Mouse (Mus musculus) layer of hippocampus, adult 2 months (tissue): ENCODE measurements around the gene Wnk4. TPM values are rescaled to one million over a fixed set of nuclear protein-coding genes. Genes with fewer than 3 reads are reported as not detected.

Experiments
- DNase-seq, 2 experiments: peaks; one replicate each; pipeline ENCODE4 v3.0.0; 2022; ENCODE audit warnings: low spot score in 2 of 2
- H3K27ac ChIP-seq: fragments of 200-600 bp; 2 replicates; pipeline ENCODE4 v1.8.1; 2022
- H3K4me3 ChIP-seq: fragments of 200-600 bp; 2 replicates; pipeline ENCODE4 v1.8.1; 2022; ENCODE audit warnings: mild to moderate bottlenecking
- CTCF ChIP-seq: fragments of 200-600 bp; conservative IDR thresholded peaks from 2 replicates; pipeline ENCODE4 v1.8.1; 2022; ENCODE audit warnings: antibody characterized with exemption, mild to moderate bottlenecking, moderate library complexity
- total RNA-seq, 2 experiments: library from RNA; stranded (reverse); gene quantifications; 2 replicates each; pipeline ENCODE4 v1.2.3; 2021

Gene Wnk4
- total RNA-seq, 2 experiments from 2014 or later = 11.3 to 11.4 TPM

DNA sequence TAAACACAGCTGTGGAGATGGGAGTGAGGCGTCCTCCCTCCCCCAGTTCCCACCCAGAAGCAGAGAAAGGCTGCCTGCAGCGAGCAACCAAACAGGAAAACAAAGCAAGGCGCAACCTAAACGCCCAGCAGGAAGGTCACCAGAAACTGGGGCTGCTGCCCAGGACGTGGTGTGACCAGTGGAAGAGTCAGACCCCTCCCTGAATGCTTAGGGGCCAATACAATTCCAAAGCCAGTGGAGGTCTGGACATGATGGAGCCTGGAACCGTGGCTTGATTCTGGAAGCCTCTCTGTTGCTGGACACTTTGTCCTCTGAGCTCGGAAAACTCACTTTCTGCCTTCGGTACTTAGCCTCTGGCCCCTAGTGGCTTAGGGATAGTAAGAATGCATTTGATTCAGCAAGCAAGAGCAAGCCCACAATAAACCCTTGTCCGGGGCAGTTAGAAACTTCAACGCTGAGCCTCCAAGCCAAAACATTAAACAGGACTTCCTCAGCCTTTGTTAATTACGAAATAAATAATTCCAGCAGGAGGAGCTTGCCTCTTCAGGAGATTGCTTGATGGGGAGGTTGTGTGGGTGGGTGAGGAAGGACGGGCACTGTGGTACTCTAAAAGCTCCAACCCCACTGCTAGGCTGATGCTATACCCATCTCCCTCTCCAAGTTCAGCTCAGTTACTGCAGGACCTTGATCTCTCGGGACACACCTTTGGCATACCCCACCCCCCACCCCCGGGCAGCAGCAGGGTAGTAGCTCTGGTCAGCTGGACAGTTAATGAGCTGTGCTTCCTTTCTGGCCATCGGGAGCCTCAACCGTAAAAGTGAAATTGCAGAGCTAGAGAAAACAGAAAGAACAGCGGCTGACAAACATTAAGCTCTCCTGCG is 29.1 kb upstream of the Wnk4 start:
- no peak for DNase-seq

DNA sequence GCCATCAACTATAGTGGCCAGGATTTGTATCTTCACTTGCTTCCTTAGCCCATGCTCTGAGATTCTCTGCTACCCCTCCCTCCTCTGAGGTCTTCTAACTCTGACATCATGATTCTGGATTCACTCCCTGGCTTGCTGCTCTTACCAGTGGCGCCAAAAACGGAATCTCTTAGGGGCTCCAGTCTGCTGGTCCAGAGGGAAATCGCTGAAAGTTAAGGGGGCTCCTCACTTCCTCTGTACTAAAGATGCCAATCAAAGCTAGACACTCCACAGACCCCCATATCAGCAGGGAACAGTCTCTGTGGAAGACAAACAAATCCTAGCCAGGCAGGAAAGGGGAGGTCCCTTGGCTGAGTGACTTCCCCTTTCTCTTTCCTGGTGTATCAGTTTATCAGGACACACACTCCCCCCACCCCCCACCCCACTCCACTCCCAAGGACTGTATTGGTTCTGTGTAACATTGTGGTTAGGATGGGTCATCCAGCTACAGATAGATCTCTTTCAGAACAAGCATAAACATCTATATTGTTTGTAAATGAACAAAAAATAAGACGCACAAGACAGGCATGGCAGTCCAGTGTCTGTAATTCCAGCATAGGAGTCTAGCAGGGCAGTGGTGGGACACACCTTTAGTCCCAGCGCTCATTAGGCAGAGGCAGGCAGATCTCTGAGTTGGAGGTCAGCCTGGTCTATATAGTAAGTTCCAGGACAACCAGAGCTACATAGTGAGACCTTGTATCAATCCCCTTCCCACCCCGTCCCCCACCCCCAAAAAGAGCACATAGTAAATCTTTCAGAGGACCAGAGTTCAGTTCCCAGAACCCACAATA is 28.1 kb upstream of the Wnk4 start:
- peak overlapping the region; percentile 90 for H3K27ac ChIP-seq
- TF ChIP-seq CTCF = no peak
- DNase-seq = no peak
- H3K4me3 ChIP-seq = peak overlapping the region; percentile 32; the same call in 1 of the 2 replicates

More for the DNA sequence above, 29.1 kb upstream of the Wnk4 start:
- no peak; the same call in 1 of the 2 replicates for TF ChIP-seq CTCF
- Histone ChIP-seq H3K27ac (peak overlapping the region; percentile 90), H3K4me3 (peak overlapping the region; percentile 32)

DNA sequence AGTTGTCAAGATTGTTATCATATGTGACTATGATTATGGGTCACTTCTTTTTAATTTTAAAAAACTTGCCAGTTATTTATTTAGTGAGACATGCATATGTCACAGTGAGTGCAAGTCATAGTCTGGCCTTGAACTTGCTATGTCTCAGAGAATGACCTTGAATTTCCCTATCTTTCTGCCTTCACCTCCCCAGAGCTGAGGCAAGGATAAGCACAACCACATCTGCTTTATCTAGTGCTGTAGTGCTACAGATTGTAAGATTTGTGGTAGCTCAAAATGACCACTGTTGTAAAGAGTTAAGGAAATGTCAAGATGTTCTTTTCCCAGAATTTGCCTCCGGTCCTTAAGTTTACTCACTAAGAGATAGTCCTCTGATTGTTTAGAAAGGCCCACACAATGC is 27.1 kb upstream of the Wnk4 start:
- no peak for DNase-seq
- H3K27ac ChIP-seq = no peak overlapping the region
- no peak overlapping the region for H3K4me3 ChIP-seq
- no peak for TF ChIP-seq CTCF

DNA sequence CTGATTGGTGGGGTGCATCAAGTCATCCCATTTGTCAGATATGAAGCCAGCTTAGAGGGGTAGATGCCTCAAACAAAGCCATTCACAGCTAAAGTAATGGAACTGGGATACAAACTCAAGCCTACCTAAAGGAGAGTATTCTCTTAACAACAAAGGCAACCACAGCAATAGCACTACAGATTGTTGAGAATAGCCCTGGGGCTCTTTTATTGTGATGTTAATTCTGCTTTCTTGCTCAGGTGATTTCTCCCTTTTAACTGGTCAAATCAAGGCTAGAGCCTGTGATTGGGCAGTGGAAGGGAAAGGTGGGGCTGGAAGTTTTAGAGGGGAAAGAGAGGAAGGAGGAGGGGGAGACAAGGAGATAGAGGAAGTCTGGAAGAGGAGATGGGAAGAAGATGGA is 26.2 kb upstream of the Wnk4 start:
- TF ChIP-seq CTCF = no peak

DNA sequence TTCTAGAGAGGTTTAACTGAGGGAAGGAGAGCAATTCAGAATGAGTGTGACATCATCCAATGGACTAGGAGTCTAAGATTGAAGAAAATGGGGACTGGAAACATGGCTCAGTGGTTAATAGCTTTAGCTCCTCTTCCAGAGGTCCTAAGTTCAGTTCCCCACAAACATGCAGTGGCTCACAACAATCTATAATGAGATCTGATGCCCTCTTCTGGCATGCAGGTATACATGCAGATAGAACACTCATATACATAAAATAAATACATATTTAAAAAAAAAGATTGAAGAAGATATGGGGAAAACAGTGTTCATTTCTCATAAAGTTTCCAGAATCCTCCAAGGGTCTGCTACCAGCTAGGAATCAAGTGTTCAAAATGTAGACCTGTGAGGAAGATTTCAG is 24.9 kb upstream of the Wnk4 start:
- no peak overlapping the region for H3K27ac ChIP-seq
- DNase-seq = no peak
- TF ChIP-seq CTCF = peak; percentile 51
- no peak overlapping the region for H3K4me3 ChIP-seq

More for the DNA sequence above, 26.2 kb upstream of the Wnk4 start:
- no peak for DNase-seq
- Histone ChIP-seq H3K4me3 (no peak overlapping the region), H3K27ac (no peak overlapping the region)

DNA sequence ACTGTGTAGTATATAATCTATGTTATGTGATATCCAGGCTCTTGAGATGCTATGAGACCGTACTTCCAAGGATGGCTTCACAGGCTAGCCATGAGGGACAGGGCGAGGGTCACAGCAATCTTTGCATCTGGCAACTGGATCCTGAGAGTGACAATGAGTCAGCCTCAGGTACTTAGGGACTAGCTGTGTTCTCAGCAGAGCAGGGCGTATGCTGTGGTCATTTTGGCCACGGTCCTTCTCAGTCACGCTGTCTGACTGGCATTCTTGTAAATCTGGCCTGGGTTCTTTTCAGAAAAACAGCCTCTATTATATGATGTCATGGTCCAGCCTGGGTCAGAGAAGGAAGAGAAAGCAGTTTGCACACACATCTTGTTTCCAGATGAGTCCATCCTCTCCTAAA is 23.6 kb upstream of the Wnk4 start:
- Histone ChIP-seq H3K27ac (no peak overlapping the region), H3K4me3 (no peak overlapping the region)
- no peak for DNase-seq
- TF ChIP-seq CTCF = no peak

DNA sequence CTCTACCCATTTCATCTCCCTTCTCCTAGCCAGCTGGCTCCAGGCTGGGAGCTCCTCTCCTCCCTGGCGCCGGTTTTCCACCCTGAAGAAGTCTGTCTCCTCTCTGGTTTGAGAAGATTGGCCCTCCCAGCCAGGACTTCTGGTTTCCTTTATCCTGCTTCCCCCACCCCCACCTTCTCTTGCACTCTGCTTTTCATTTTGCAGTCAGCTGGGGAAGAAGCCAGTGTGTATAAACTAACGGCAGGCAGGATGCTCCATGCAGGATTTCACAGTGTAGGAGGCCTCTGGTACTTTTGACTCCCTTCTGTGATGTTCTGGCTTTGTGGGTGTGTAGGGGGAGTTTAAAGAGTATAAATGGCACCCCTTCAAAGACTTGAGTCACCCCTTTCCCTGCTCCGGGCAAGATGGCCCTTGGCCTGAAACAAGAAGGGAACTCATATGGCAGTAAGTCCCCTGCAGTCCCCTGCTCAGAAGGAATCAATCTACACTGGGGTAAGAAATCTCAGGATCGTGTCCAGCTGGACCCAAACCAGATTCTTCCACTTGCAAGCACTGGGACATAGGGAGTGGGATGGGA is 22.2 kb upstream of the Wnk4 start:
- no peak for TF ChIP-seq CTCF
- H3K27ac ChIP-seq = peak overlapping the region; percentile 90
- no peak overlapping the region for H3K4me3 ChIP-seq
- DNase-seq = peak in 1 of 2 experiments; percentile 39

DNA sequence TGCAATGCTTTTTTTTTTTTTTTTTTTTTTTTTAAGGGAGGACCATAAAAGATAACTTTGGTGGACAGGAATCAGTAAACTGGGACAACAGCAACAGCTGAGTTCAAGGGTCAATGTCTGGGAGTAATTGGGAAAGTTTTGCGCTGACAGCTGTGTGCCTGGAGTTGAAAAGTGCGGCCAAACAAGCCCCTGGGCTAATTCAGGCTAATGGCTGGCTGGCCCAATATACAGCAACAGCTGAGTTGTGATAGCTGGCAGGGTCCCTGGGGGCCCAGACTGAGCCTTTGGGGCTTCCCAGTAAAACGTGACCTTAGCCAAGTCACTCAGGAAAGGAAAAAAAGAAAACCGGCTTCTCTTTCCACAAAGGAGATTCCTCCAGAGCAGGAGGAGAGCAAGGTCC is 15.3 kb upstream of the Wnk4 start:
- no peak for DNase-seq
- Histone ChIP-seq H3K4me3 (no peak overlapping the region), H3K27ac (peak overlapping the region; percentile 92)
- no peak for TF ChIP-seq CTCF

DNA sequence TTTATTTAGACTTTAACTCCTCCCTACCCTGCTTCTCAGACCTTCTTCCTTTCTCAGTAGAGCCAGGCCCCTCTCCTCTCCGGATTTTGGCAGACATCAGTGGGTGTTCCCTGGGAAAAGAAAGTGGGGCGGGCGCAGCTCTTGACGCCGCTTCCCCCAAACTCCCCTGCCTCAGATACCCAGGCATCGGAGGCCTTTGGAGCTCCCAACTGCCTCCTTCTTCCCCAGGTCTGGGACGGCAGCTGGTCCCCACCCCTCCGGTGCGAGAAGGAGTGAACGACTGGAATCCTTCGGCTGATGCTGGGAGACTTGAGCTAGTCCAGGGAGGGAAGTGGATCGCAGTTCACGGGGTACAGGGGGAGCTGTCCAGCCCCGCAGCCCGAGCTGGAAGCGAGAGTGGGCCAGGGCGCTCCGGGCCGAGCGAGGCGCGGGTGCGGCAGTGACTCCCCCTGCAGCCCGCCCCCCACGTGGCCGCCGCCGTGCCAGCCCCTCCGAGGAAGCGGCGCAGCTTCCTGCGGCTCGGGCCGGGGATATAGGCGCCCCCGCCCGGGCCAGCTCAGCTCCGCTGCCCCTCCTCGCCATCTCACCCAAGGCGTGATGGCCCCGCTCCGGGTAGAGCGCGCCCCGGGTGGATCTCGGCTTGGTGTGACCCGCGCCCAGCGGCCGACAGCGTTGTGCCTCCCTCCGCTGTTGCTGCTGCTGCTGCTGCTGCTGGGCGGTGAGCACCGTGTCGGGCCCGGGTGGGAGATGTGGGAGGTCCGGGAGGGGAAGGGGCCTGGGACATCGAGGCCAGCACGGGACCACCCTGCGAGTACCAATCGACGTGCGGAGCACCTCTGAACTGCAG is 14.3 kb upstream of the Wnk4 start, which contains the start of gene Ramp2:
Gene Ramp2 (plus strand): TSS at position 174 of the 847 bp plus-strand sequence.
- no peak; the same call in 1 of the 2 replicates for TF ChIP-seq CTCF
- Histone ChIP-seq H3K27ac (peak within 1 kb of the TSS; percentile 92), H3K4me3 (peak within 1 kb of the TSS; percentile 85)
- DNase-seq = peak in 1 of 2 experiments; percentile 32

DNA sequence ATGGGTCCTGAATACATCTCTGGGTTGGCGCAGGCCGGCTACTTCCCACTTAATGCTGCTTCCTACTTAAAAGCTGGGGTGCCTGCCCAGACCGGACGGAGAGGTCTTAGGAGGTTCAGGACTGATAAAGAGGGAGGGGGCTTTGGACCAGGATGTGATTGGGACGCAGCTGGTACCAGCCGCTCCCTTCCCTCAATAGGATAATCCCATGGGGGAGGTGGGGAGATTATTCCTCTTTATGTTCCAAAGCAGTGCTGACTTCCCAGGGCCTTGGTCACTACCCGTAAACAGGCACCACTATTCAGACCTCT is 13.7 kb upstream of the Wnk4 start:
- H3K4me3 ChIP-seq = peak overlapping the region; percentile 85
- H3K27ac ChIP-seq = peak overlapping the region; percentile 92
- DNase-seq = no peak
- no peak; the same call in 1 of the 2 replicates for TF ChIP-seq CTCF

DNA sequence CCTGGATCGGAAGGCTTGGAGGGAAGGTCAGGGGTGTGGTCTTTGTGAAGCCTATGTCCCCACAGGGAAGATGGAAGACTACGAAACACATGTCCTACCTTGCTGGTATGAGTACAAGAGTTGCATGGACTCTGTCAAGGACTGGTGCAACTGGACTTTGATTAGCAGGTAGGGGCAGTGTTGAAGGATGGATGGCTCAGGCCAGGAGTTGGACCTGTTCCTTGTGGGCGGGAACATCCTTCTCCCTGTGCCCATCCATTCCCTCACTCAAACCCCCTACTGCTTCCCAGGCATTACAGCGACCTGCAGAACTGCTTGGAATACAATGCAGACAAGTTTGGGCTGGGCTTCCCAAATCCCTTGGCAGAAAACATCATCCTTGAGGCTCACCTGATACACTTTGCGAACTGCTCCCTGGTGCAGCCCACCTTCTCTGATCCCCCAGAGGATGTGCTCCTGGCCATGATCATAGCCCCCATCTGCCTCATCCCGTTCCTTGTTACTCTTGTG is 12.8 kb upstream of the Wnk4 start:
- no peak for DNase-seq
- no peak for TF ChIP-seq CTCF
- Histone ChIP-seq H3K4me3 (peak overlapping the region; percentile 85), H3K27ac (peak overlapping the region; percentile 92)
